Mouse (Mus musculus) intestine, embryonic 14.5 days (tissue): ENCODE measurements around the gene Myf5. TPM values are rescaled to one million over a fixed set of nuclear protein-coding genes. Genes with fewer than 3 reads are reported as not detected.

Source experiments
- ATAC-seq: fragments of 200-750 bp; cut with Nextera tagmentation; replicated peaks from 2 replicates; pipeline ENCODE4 v1.8.0; 2017; ENCODE audit warnings: low read depth, moderate number of reproducible peaks, moderate TSS enrichment, moderate library complexity; ENCODE audit not compliant: low FRiP score, low TSS enrichment
- DNase-seq: peaks from one replicate; pipeline ENCODE4 v3.0.0-alpha.2; 2018; ENCODE audit warnings: low spot score
- H3K27ac ChIP-seq: fragments of 300-500 bp; sonication (generic); 2 replicates; pipeline ENCODE4 v1.5.1; 2014; ENCODE audit warnings: low read depth, mild to moderate bottlenecking, control low read depth
- H3K27me3 ChIP-seq: fragments of 300-500 bp; sonication (generic); replicated peaks from 2 replicates; pipeline ENCODE4 v1.6.1; 2014; ENCODE audit warnings: low read length, control low read depth; ENCODE audit not compliant: control insufficient read depth, insufficient read depth
- H3K36me3 ChIP-seq: fragments of 300-500 bp; sonication (generic); 2 replicates; pipeline ENCODE4 v1.6.1; 2014; ENCODE audit warnings: low read length, control low read depth; ENCODE audit not compliant: control insufficient read depth, insufficient read depth
- H3K4me1 ChIP-seq: fragments of 300-500 bp; sonication (generic); replicated peaks from 2 replicates; pipeline ENCODE4 v1.6.1; 2014; ENCODE audit warnings: low read length, control low read depth, mixed read lengths; ENCODE audit not compliant: control insufficient read depth, insufficient read depth
- H3K4me2 ChIP-seq: fragments of 300-500 bp; sonication (generic); 2 replicates; pipeline ENCODE4 v1.6.1; 2014; ENCODE audit warnings: low read length
- H3K4me3 ChIP-seq: fragments of 300-500 bp; sonication (generic); 2 replicates; pipeline ENCODE4 v1.5.1; 2014; ENCODE audit warnings: low read depth, low read length, control low read depth, mixed read lengths
- H3K9ac ChIP-seq: fragments of 300-500 bp; sonication (generic); 2 replicates; pipeline ENCODE4 v1.6.1; 2014; ENCODE audit warnings: mild to moderate bottlenecking, low read length
- H3K9me3 ChIP-seq: fragments of 300-500 bp; sonication (generic); 2 replicates; pipeline ENCODE4 v1.6.1; 2016; ENCODE audit warnings: low read length, control low read depth; ENCODE audit not compliant: control insufficient read depth
- WGBS: fragments of 180-500 bp; shearing (Covaris S2); extraction: QIAGEN DNeasy Blood & Tissue Kit; methylation state at CpG from one replicate; pipeline ENCODE4 v1.1.7; 2014; 5-methylcytosine and 5-hydroxymethylcytosine counted together
- polyA plus RNA-seq: library from polyadenylated mRNA; unstranded; fragments of >200 nt; fragmentation: Nextera tagmentation; extraction: Ambion mirVana; gene quantifications from 2 replicates; pipeline ENCODE4 v1.2.1, GENCODE M21; 2014

Myf5 gene
- polyA plus RNA-seq, 1 experiment from 2014 or later: not detected

- DNase-seq: no peak
- H3K27me3 ChIP-seq: no peaks in the 10 kb centered on the region
- H3K4me1 ChIP-seq: no peaks in the 10 kb centered on the region
- ATAC-seq: no peak
- H3K4me3 ChIP-seq: no peak overlapping the region
- 95% methylated on average over 1 of the region's 1 CpGs for WGBS
- no peak overlapping the region for H3K27ac ChIP-seq
- no peak overlapping the region for H3K4me2 ChIP-seq
- H3K9me3 ChIP-seq: no peaks in the 10 kb centered on the region
- H3K36me3 ChIP-seq: no peaks in the 10 kb centered on the region
- no peak overlapping the region for H3K9ac ChIP-seq
Measured at GRCm38 (mm10) chr10:107496402-107496801, 10.5 kb upstream of the Myf5 start.

GRCm38 (mm10) chr10:107494568-107494967 is 8.6 kb upstream of the Myf5 start, which contains the start of gene Myf6:
Gene Myf6, minus strand, starts transcription at chr10:107494737.
- Histone ChIP-seq H3K36me3 (no peaks in the 10 kb centered on the region), H3K4me1 (no peaks in the 10 kb centered on the region), H3K27me3 (no peaks in the 10 kb centered on the region), H3K4me2 (peak within 1 kb of the TSS; percentile 47), H3K9ac (no peak within 1 kb of the TSS), H3K27ac (no peak within 1 kb of the TSS), H3K9me3 (no peaks in the 10 kb centered on the region), H3K4me3 (no peak within 1 kb of the TSS)
- DNase-seq (no peak), ATAC-seq (no peak)
- WGBS: 90% methylated on average over 6 of the region's 6 CpGs

GRCm38 (mm10) chr10:107493580-107494474 is 7.9 kb upstream of the Myf5 start:
- no peak for DNase-seq
- ATAC-seq: peak; percentile 55; the same call in 1 of the 2 replicates

GRCm38 (mm10) chr10:107492867-107493579 is 7.1 kb upstream of the Myf5 start:
- Histone ChIP-seq H3K9me3 (no peaks in the 10 kb centered on the region), H3K4me1 (no peaks in the 10 kb centered on the region), H3K9ac (no peak overlapping the region), H3K36me3 (no peaks in the 10 kb centered on the region), H3K4me3 (peak overlapping the region; percentile 7; the same call in 1 of the 2 replicates), H3K4me2 (peak overlapping the region; percentile 47), H3K27ac (no peak overlapping the region), H3K27me3 (no peaks in the 10 kb centered on the region)
- no peak for DNase-seq
- WGBS: 35% methylated on average over 18 of the region's 18 CpGs
- ATAC-seq: peak; percentile 23; the same call in 1 of the 2 replicates

More at GRCm38 (mm10) chr10:107493580-107494474, 7.9 kb upstream of the Myf5 start:
- H3K9me3 ChIP-seq: no peaks in the 10 kb centered on the region
- H3K27ac ChIP-seq: no peak overlapping the region
- peak overlapping the region; percentile 7; the same call in 1 of the 2 replicates for H3K4me3 ChIP-seq
- H3K4me1 ChIP-seq: no peaks in the 10 kb centered on the region
- no peaks in the 10 kb centered on the region for H3K27me3 ChIP-seq
- no peaks in the 10 kb centered on the region for H3K36me3 ChIP-seq
- H3K4me2 ChIP-seq: peak overlapping the region; percentile 47
- WGBS: 47% methylated on average over 20 of the region's 20 CpGs
- no peak overlapping the region for H3K9ac ChIP-seq

GRCm38 (mm10) chr10:107488654-107489315 is 2.9 kb upstream of the Myf5 start:
- no peak for ATAC-seq
- no peak for DNase-seq
- H3K4me2 ChIP-seq: no peak overlapping the region
- H3K36me3 ChIP-seq: no peaks in the 10 kb centered on the region
- no peak overlapping the region for H3K27ac ChIP-seq
- H3K4me1 ChIP-seq: no peaks in the 10 kb centered on the region
- no peak overlapping the region for H3K4me3 ChIP-seq
- no peaks in the 10 kb centered on the region for H3K9me3 ChIP-seq
- H3K27me3 ChIP-seq: no peaks in the 10 kb centered on the region
- no peak overlapping the region for H3K9ac ChIP-seq
- 35% methylated on average over 12 of the region's 12 CpGs for WGBS

- Histone ChIP-seq H3K4me2 (no peak overlapping the region), H3K9me3 (no peaks in the 10 kb centered on the region), H3K27ac (no peak overlapping the region), H3K36me3 (no peaks in the 10 kb centered on the region), H3K4me3 (no peak overlapping the region), H3K9ac (no peak overlapping the region), H3K27me3 (no peaks in the 10 kb centered on the region), H3K4me1 (no peaks in the 10 kb centered on the region)
- ATAC-seq (no peak), DNase-seq (no peak)
- 51% methylated on average over 12 of the region's 12 CpGs for WGBS
Measured at GRCm38 (mm10) chr10:107486770-107487169, 836 bp upstream of the Myf5 start.

- no peaks in the 10 kb centered on the region for H3K27me3 ChIP-seq
- no peaks in the 10 kb centered on the region for H3K36me3 ChIP-seq
- H3K9ac ChIP-seq: no peak overlapping the region
- no peak overlapping the region for H3K27ac ChIP-seq
- H3K9me3 ChIP-seq: no peaks in the 10 kb centered on the region
- H3K4me2 ChIP-seq: 0 out of 2 replicates have a peak overlapping the region, but pooled peaks have one; percentile 8
- no peak for DNase-seq
- 49% methylated on average over 10 of the region's 10 CpGs for WGBS
- H3K4me1 ChIP-seq: no peaks in the 10 kb centered on the region
- ATAC-seq: no peak
- no peak overlapping the region for H3K4me3 ChIP-seq
Measured at GRCm38 (mm10) chr10:107484050-107484449, 1.9 kb downstream of the Myf5 start.

GRCm38 (mm10) chr10:107473497-107473896 is 12.4 kb downstream of the Myf5 start:
- no peaks in the 10 kb centered on the region for H3K27me3 ChIP-seq
- ATAC-seq: no peak
- 49% methylated on average over 2 of the region's 2 CpGs for WGBS

More at GRCm38 (mm10) chr10:107473497-107473896, 12.4 kb downstream of the Myf5 start:
- Histone ChIP-seq H3K27ac (no peak overlapping the region), H3K4me1 (no peaks in the 10 kb centered on the region), H3K9me3 (no peaks in the 10 kb centered on the region), H3K36me3 (no peaks in the 10 kb centered on the region), H3K9ac (no peak overlapping the region), H3K4me2 (no peak overlapping the region), H3K4me3 (no peak overlapping the region)
- no peak for DNase-seq
